Mouse (Mus musculus): ENCODE measurements around the gene Srgap3. TPM values are rescaled to one million over a fixed set of nuclear protein-coding genes. Genes with fewer than 3 reads are reported as not detected.
A peak's percentile ranks its signal among the peaks of the same experiment; 100 is the strongest.

Srgap3 gene
- polyA plus RNA-seq (2012; rRNA removed), result 1.2 and 1.6 TPM in 2 replicates

GRCm38 (mm10) chr6:112946895-112947436 is at the start of gene Srgap3:
Srgap3 (minus strand) TSS chr6:112947266.
- TF ChIP-seq CTCF (IDR thresholded peaks at IDR 0.05; ENCODE audit: insufficient read depth, low read length), result no peak
- TF ChIP-seq POLR2A (IDR thresholded peaks at IDR 0.05; ENCODE audit: borderline replicate concordance, extremely low read depth, low read depth, low read length), result no peak
- peak; percentile 67 for DNase-seq
- no peaks in the 10 kb centered on the region; the same call in 1 of the 2 replicates for H3K4me1 ChIP-seq (ENCODE audit: control insufficient read depth, insufficient read depth, low read length)
- WGBS, result under 1% methylated on average over 31 of the region's 31 CpGs
- H3K4me3 ChIP-seq (replicated peaks; ENCODE audit: extremely low read depth, low read depth, low read length), result peak within 1 kb of the TSS; percentile 67

- 53% methylated on average over 1 of the region's 1 CpGs for WGBS
- no peaks in the 10 kb centered on the region for H3K4me1 ChIP-seq (ENCODE audit: control insufficient read depth, insufficient read depth, low read length)
- no peak for TF ChIP-seq POLR2A (IDR thresholded peaks at IDR 0.05; ENCODE audit: borderline replicate concordance, extremely low read depth, low read depth, low read length)
- no peak overlapping the region for H3K4me3 ChIP-seq (replicated peaks; ENCODE audit: extremely low read depth, low read depth, low read length)
- no peak for DNase-seq
Observed at GRCm38 (mm10) chr6:112995708-112996107, 48.6 kb upstream of the Srgap3 start.

GRCm38 (mm10) chr6:112990119-112990518 is 43.1 kb upstream of the Srgap3 start:
- DNase-seq, result no peak
- no peaks in the 10 kb centered on the region for H3K4me1 ChIP-seq (ENCODE audit: control insufficient read depth, insufficient read depth, low read length)
- 37% methylated on average over 1 of the region's 1 CpGs for WGBS
- H3K4me3 ChIP-seq (replicated peaks; ENCODE audit: extremely low read depth, low read depth, low read length), result no peak overlapping the region
- TF ChIP-seq CTCF (IDR thresholded peaks at IDR 0.05; ENCODE audit: insufficient read depth, low read length) (no peak), POLR2A (IDR thresholded peaks at IDR 0.05; ENCODE audit: borderline replicate concordance, extremely low read depth, low read depth, low read length) (no peak)

GRCm38 (mm10) chr6:112985362-112986314 is 38.6 kb upstream of the Srgap3 start:
- 66% methylated on average over 9 of the region's 9 CpGs for WGBS
- Histone ChIP-seq H3K4me3 (replicated peaks; ENCODE audit: extremely low read depth, low read depth, low read length) (no peak overlapping the region), H3K4me1 (ENCODE audit: control insufficient read depth, insufficient read depth, low read length) (no peaks in the 10 kb centered on the region)
- TF ChIP-seq CTCF (IDR thresholded peaks at IDR 0.05; ENCODE audit: insufficient read depth, low read length) (no peak), POLR2A (IDR thresholded peaks at IDR 0.05; ENCODE audit: borderline replicate concordance, extremely low read depth, low read depth, low read length) (no peak)
- DNase-seq, result no peak

- 42% methylated on average over 7 of the region's 7 CpGs for WGBS
- DNase-seq, result no peak
- Histone ChIP-seq H3K4me3 (replicated peaks; ENCODE audit: extremely low read depth, low read depth, low read length) (no peak overlapping the region), H3K4me1 (ENCODE audit: control insufficient read depth, insufficient read depth, low read length) (no peaks in the 10 kb centered on the region)
- TF ChIP-seq POLR2A (IDR thresholded peaks at IDR 0.05; ENCODE audit: borderline replicate concordance, extremely low read depth, low read depth, low read length) (no peak), CTCF (IDR thresholded peaks at IDR 0.05; ENCODE audit: insufficient read depth, low read length) (no peak)
Observed at GRCm38 (mm10) chr6:112982241-112982640, 35.2 kb upstream of the Srgap3 start.

GRCm38 (mm10) chr6:112978947-112979346 is 31.9 kb upstream of the Srgap3 start:
- Histone ChIP-seq H3K4me1 (ENCODE audit: control insufficient read depth, insufficient read depth, low read length) (no peaks in the 10 kb centered on the region), H3K4me3 (replicated peaks; ENCODE audit: extremely low read depth, low read depth, low read length) (no peak overlapping the region)
- no peak for DNase-seq
- no peak for TF ChIP-seq CTCF (IDR thresholded peaks at IDR 0.05; ENCODE audit: insufficient read depth, low read length)
- no peak for TF ChIP-seq POLR2A (IDR thresholded peaks at IDR 0.05; ENCODE audit: borderline replicate concordance, extremely low read depth, low read depth, low read length)
- 81% methylated on average over 3 of the region's 3 CpGs for WGBS

- Histone ChIP-seq H3K4me1 (ENCODE audit: control insufficient read depth, insufficient read depth, low read length) (no peaks in the 10 kb centered on the region), H3K4me3 (replicated peaks; ENCODE audit: extremely low read depth, low read depth, low read length) (no peak overlapping the region)
- WGBS, result 76% methylated on average over 4 of the region's 4 CpGs
- TF ChIP-seq CTCF (IDR thresholded peaks at IDR 0.05; ENCODE audit: insufficient read depth, low read length) (no peak), POLR2A (IDR thresholded peaks at IDR 0.05; ENCODE audit: borderline replicate concordance, extremely low read depth, low read depth, low read length) (no peak)
- DNase-seq, result no peak
Observed at GRCm38 (mm10) chr6:112977246-112977645, 30.2 kb upstream of the Srgap3 start.

- Histone ChIP-seq H3K4me1 (ENCODE audit: control insufficient read depth, insufficient read depth, low read length) (no peaks in the 10 kb centered on the region), H3K4me3 (replicated peaks; ENCODE audit: extremely low read depth, low read depth, low read length) (no peak overlapping the region)
- DNase-seq, result no peak
- TF ChIP-seq POLR2A (IDR thresholded peaks at IDR 0.05; ENCODE audit: borderline replicate concordance, extremely low read depth, low read depth, low read length), result no peak
- no peak for TF ChIP-seq CTCF (IDR thresholded peaks at IDR 0.05; ENCODE audit: insufficient read depth, low read length)
Observed at GRCm38 (mm10) chr6:112976541-112976940, 29.5 kb upstream of the Srgap3 start.

- DNase-seq, result no peak
- 89% methylated on average over 16 of the region's 16 CpGs for WGBS
- TF ChIP-seq POLR2A (IDR thresholded peaks at IDR 0.05; ENCODE audit: borderline replicate concordance, extremely low read depth, low read depth, low read length) (no peak), CTCF (IDR thresholded peaks at IDR 0.05; ENCODE audit: insufficient read depth, low read length) (no peak)
- Histone ChIP-seq H3K4me3 (replicated peaks; ENCODE audit: extremely low read depth, low read depth, low read length) (no peak overlapping the region), H3K4me1 (ENCODE audit: control insufficient read depth, insufficient read depth, low read length) (no peaks in the 10 kb centered on the region)
Observed at GRCm38 (mm10) chr6:112976136-112976535, 29.1 kb upstream of the Srgap3 start.
